Mouse (Mus musculus) small intestine, adult 2 months (tissue): Measurements from ENCODE around the gene Col27a1.

ENCODE experiments used
- CTCF ChIP-seq: fragments of 200-500 bp; IDR thresholded peaks from 2 replicates; pipeline ENCODE4 v1.5.1; 2012; ENCODE audit warnings: low read depth, mild to moderate bottlenecking, control low read depth, inconsistent platforms, low read length, moderate library complexity, mixed read lengths; ENCODE audit not compliant: insufficient replicate concordance, insufficient read length; ENCODE audit errors: extremely low read depth
- POLR2A ChIP-seq: fragments of 200-500 bp; IDR thresholded peaks from 2 replicates; pipeline ENCODE4 v1.6.1; 2012; ENCODE audit warnings: low read depth, mild to moderate bottlenecking, control low read depth, inconsistent platforms, low read length, moderate library complexity

DNA sequence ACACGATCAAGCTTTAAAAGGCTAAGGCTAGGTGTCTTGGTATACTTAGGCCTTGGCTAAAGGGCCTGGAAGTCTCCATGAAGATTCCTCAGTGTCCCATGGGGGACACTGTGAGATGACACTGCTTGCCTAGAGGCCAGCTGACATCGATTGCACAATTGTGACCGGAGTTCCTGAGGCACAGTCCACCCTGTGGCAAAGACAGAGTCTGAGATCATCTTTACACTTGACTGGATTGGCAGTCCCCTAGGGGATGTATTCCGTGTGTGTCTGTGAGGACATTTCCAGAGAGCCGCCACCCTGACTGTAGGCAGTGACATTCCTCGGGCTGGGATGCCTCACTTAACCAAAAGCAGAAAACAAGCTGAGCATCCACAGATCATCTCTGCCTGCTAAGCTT, 146.1 kb downstream of the Col27a1 start:
- TF ChIP-seq CTCF (no peak), POLR2A (no peak)
